8 mouse cellular contexts compared by ENCODE assay signal in the genomic region with DNA sequence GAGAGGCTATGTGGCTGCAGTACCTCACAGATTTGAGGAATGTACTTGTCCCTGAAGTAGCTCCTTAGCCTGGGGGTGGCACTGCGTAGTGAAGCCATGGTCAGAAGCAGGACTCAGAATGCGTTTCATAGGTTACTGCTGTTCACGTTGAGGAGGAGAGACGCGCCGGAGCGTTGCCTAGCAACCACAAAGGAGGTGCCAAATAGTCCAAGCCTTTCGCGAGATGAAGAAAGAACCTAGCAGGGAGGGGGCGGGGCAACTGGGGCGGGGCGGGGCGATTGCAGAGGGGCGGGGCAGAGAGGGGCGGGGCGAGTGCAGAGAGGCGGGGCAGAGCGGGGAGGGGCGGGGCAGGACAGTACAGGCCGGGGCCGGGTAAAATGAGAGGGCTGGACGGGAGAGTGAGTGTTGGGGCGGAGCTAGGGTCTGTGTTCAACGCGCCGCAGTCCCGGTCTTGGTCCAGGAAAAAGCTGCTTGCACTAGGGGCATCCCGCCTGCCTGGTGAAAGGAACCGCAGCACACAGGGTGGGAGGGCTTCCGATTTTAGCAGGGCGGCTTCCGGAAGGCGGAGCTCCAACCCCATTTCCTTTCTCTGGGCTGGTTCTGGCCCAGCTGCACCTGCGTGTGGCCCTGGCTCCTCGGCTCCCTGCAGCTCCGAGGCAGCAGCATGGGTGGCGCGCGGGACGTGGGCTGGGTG. TPM values are rescaled to one million over a fixed set of nuclear protein-coding genes. Genes with fewer than 3 reads are reported as not detected.
DNase-seq lines count a peak whose midpoint lies in the region; ATAC-seq and TF ChIP-seq lines count a peak whose summit lies in the region.

Gene Fbxl13, minus strand, starts transcription at position 196 of the 694 bp plus-strand sequence.
Gene Armc10, plus strand, starts transcription at position 375 of the 694 bp plus-strand sequence.

- H3K27me3 ChIP-seq in C2C12 (ENCODE audit: control insufficient read depth, insufficient read depth, insufficient read length) = no peaks in the 10 kb centered on the region
- H3K27me3 ChIP-seq in erythroblast, embryonic 14.5 days (ENCODE audit: control insufficient read depth) = peaks cover 30% of the 10 kb centered on the region
- no peaks in the 10 kb centered on the region for H3K27me3 ChIP-seq in heart, embryonic 12.5 days (replicated peaks)
- no peaks in the 10 kb centered on the region for H3K27me3 ChIP-seq in kidney, postnatal 0 days (ENCODE audit: insufficient read depth, low read length)
- peaks cover 2% of the 10 kb centered on the region; the same call in 1 of the 2 replicates for H3K27me3 ChIP-seq in liver, embryonic 11.5 days (replicated peaks; ENCODE audit: control insufficient read depth, insufficient read depth, low read length)
- H3K27me3 ChIP-seq in stomach, embryonic 14.5 days (ENCODE audit: control insufficient read depth, insufficient read depth, low read length) = no peaks in the 10 kb centered on the region

- peaks cover 9% of the 10 kb centered on the region for H3K79me3 ChIP-seq in C2C12 (ENCODE audit: low read depth)

- peaks cover 15% of the 10 kb centered on the region for H3K79me2 ChIP-seq in C2C12 (ENCODE audit: control insufficient read depth, insufficient read depth)

- peak within 1 kb of the TSS; percentile 64 for H3K4me3 ChIP-seq in C2C12 (ENCODE audit: insufficient read depth, poor library complexity, severe bottlenecking)
- peak within 1 kb of the TSS; percentile 80 for H3K4me3 ChIP-seq in erythroblast, embryonic 14.5 days (replicated peaks)
- H3K4me3 ChIP-seq in heart, embryonic 12.5 days = peak within 1 kb of the TSS; percentile 74
- H3K4me3 ChIP-seq in kidney, postnatal 0 days (replicated peaks; ENCODE audit: low read depth, low read length) = peak within 1 kb of the TSS; percentile 68
- H3K4me3 ChIP-seq in liver, embryonic 11.5 days (ENCODE audit: low read depth, low read length) = peak within 1 kb of the TSS; percentile 86
- H3K4me3 ChIP-seq in stomach, embryonic 14.5 days (ENCODE audit: low read depth, low read length) = peak within 1 kb of the TSS; percentile 80

- TF ChIP-seq POLR2A in brain, embryonic 14.5 days (IDR thresholded peaks at IDR 0.05; ENCODE audit: borderline replicate concordance, extremely low read depth, insufficient read depth, insufficient read length, poor library complexity, severe bottlenecking) = peak; percentile 77

- H3ac ChIP-seq in C2C12 (ENCODE audit: control insufficient read depth, insufficient read length, low read depth) = peak within 1 kb of the TSS; percentile 95

- H3K27ac ChIP-seq in heart, embryonic 12.5 days (ENCODE audit: poor library complexity, severe bottlenecking) = peak within 1 kb of the TSS; percentile 58
- H3K27ac ChIP-seq in kidney, postnatal 0 days = peak within 1 kb of the TSS; percentile 82
- peak within 1 kb of the TSS; percentile 81 for H3K27ac ChIP-seq in liver, embryonic 11.5 days (ENCODE audit: low read depth, low read length)
- peak within 1 kb of the TSS; percentile 84 for H3K27ac ChIP-seq in stomach, embryonic 14.5 days (ENCODE audit: low read length)

- H3K4me2 ChIP-seq in heart, embryonic 12.5 days = peak within 1 kb of the TSS; percentile 92
- H3K4me2 ChIP-seq in kidney, postnatal 0 days (ENCODE audit: low read length) = peak within 1 kb of the TSS; percentile 71
- H3K4me2 ChIP-seq in liver, embryonic 11.5 days = peak within 1 kb of the TSS; percentile 93
- H3K4me2 ChIP-seq in stomach, embryonic 14.5 days (replicated peaks; ENCODE audit: low read depth, low read length) = peak within 1 kb of the TSS; percentile 80

- no peaks in the 10 kb centered on the region for H3K9me3 ChIP-seq in erythroblast, embryonic 14.5 days (ENCODE audit: control insufficient read depth, low read length)
- H3K9me3 ChIP-seq in heart, embryonic 12.5 days (replicated peaks) = no peaks in the 10 kb centered on the region
- H3K9me3 ChIP-seq in kidney, postnatal 0 days (replicated peaks; ENCODE audit: low read length) = no peaks in the 10 kb centered on the region
- no peaks in the 10 kb centered on the region for H3K9me3 ChIP-seq in liver, embryonic 11.5 days (ENCODE audit: control insufficient read depth, low read length)
- no peaks in the 10 kb centered on the region for H3K9me3 ChIP-seq in stomach, embryonic 14.5 days (ENCODE audit: control insufficient read depth, low read depth, low read length)

- 0% methylated on average over 36 of the region's 40 CpGs for whole genome bisulfite sequencing in heart, embryonic 12.5 days
- 2% methylated on average over 36 of the region's 40 CpGs for WGBS in kidney, postnatal 0 days
- WGBS in liver, embryonic 11.5 days = 0% methylated on average over 40 of the region's 40 CpGs
- under 1% methylated on average over 38 of the region's 40 CpGs for WGBS in stomach, embryonic 14.5 days

- peak within 1 kb of the TSS; percentile 87 for H3K9ac ChIP-seq in heart, embryonic 12.5 days
- H3K9ac ChIP-seq in kidney, postnatal 0 days (ENCODE audit: low read depth, low read length) = peak within 1 kb of the TSS; percentile 75
- peak within 1 kb of the TSS; percentile 86 for H3K9ac ChIP-seq in liver, embryonic 11.5 days (ENCODE audit: low read depth, low read length)
- peak within 1 kb of the TSS; percentile 68 for H3K9ac ChIP-seq in stomach, embryonic 14.5 days (replicated peaks; ENCODE audit: low read depth, low read length)

- peak; percentile 97 for DNase-seq in brain, embryonic 14.5 days (ENCODE audit: low read depth)
- DNase-seq in kidney, postnatal 0 days (ENCODE audit: low spot score) = peak; percentile 98
- peak; percentile 83 for DNase-seq in liver, embryonic 11.5 days (ENCODE audit: low spot score)
- DNase-seq in naive thymus-derived CD4-positive, alpha-beta T cell, adult 2 months (ENCODE audit: low read depth) = peak; percentile 95

- no peak for TF ChIP-seq CTCF in C2C12 (IDR thresholded peaks at IDR 0.05; ENCODE audit: control insufficient read depth, insufficient read depth, insufficient read length)
- TF ChIP-seq CTCF in brain, embryonic 14.5 days (IDR thresholded peaks at IDR 0.05; ENCODE audit: borderline replicate concordance, extremely low read depth, insufficient read depth, insufficient read length) = peak; percentile 8; the same call in 1 of the 2 replicates
- peak; percentile 40 for TF ChIP-seq CTCF in kidney, postnatal 0 days (IDR thresholded peaks at IDR 0.05; ENCODE audit: low read depth)

- peaks cover 19% of the 10 kb centered on the region for H3K4me1 ChIP-seq in erythroblast, embryonic 14.5 days (ENCODE audit: control insufficient read depth)
- H3K4me1 ChIP-seq in heart, embryonic 12.5 days (replicated peaks) = peaks cover 13% of the 10 kb centered on the region
- H3K4me1 ChIP-seq in kidney, postnatal 0 days (replicated peaks; ENCODE audit: insufficient read depth, low read length) = peaks cover 7% of the 10 kb centered on the region; the same call in 1 of the 2 replicates
- H3K4me1 ChIP-seq in liver, embryonic 11.5 days (replicated peaks; ENCODE audit: control insufficient read depth, insufficient read depth, low read length) = peaks cover 10% of the 10 kb centered on the region
- H3K4me1 ChIP-seq in stomach, embryonic 14.5 days (ENCODE audit: control insufficient read depth, insufficient read depth, low read length) = 0 out of 2 replicates have a peak, but pooled peaks cover 4% of the 10 kb centered on the region

- peak; percentile 97 for ATAC-seq in heart, embryonic 12.5 days (ENCODE audit: insufficient number of reproducible peaks, low FRiP score)
- peak; percentile 98 for ATAC-seq in kidney, postnatal 0 days (replicated peaks; ENCODE audit: low FRiP score, low read depth)
- peak; percentile 97 for ATAC-seq in liver, embryonic 11.5 days (replicated peaks; ENCODE audit: low FRiP score)
- peak; percentile 97 for ATAC-seq in stomach, embryonic 14.5 days (ENCODE audit: insufficient number of reproducible peaks, insufficient read depth, low FRiP score, low read depth)

- peaks cover 24% of the 10 kb centered on the region for H3K36me3 ChIP-seq in C2C12 (ENCODE audit: control insufficient read depth, insufficient read depth)
- H3K36me3 ChIP-seq in erythroblast, embryonic 14.5 days (ENCODE audit: control insufficient read depth) = peaks cover 19% of the 10 kb centered on the region
- peaks cover 25% of the 10 kb centered on the region for H3K36me3 ChIP-seq in heart, embryonic 12.5 days
- H3K36me3 ChIP-seq in kidney, postnatal 0 days (ENCODE audit: insufficient read depth, low read length) = peaks cover 17% of the 10 kb centered on the region
- H3K36me3 ChIP-seq in liver, embryonic 11.5 days (ENCODE audit: control insufficient read depth, insufficient read depth, low read length) = peaks cover 12% of the 10 kb centered on the region
- H3K36me3 ChIP-seq in stomach, embryonic 14.5 days (ENCODE audit: control insufficient read depth, insufficient read depth, low read length) = peaks cover 19% of the 10 kb centered on the region

TF ChIP-seq in C2C12, 6 proteins besides CTCF, POLR2A, EP300 and RAD21:
- no peak for TF ChIP-seq FOSL1 (IDR thresholded peaks at IDR 0.05; ENCODE audit: insufficient read depth, low read length, poor library complexity, severe bottlenecking)
- TF ChIP-seq CEBPB (IDR thresholded peaks at IDR 0.05; ENCODE audit: low read depth) = no peak
- TF ChIP-seq MYOG (IDR thresholded peaks at IDR 0.05; ENCODE audit: control insufficient read depth, extremely low read depth, insufficient read length) = no peak
- no peak for TF ChIP-seq MAX (IDR thresholded peaks at IDR 0.05)
- TF ChIP-seq MYOD1 (IDR thresholded peaks at IDR 0.05; ENCODE audit: control insufficient read depth, insufficient read length, low read depth) = no peak
- TF ChIP-seq USF1 (IDR thresholded peaks at IDR 0.05; ENCODE audit: low read depth) = no peak

RNA-seq across cellular contexts. Expression of gene Fbxl13, which starts in this region (rescaled TPM):
- 0.07 TPM for polyA plus RNA-seq in C2C12 (2012; fragmentation: generic; extraction: Trizol)
- 0.42 and 0.54 TPM in 2 replicates for polyA plus RNA-seq in brain, embryonic 14.5 days (2012; rRNA removed)
- not detected in 2 replicates for polyA plus RNA-seq in erythroblast, embryonic 14.5 days (2012)
- 0.10 and 0.19 TPM in 2 replicates for polyA plus RNA-seq in heart, embryonic 12.5 days (2016; fragmentation: Nextera tagmentation; extraction: Ambion mirVana)
- polyA plus RNA-seq in kidney, postnatal 0 days (2015; fragmentation: Nextera tagmentation; extraction: Ambion mirVana) = 0.32 and 0.46 TPM in 2 replicates
- polyA plus RNA-seq in liver, embryonic 11.5 days (2014; fragmentation: Nextera tagmentation; extraction: Ambion mirVana) = 0.23 and 0.32 TPM in 2 replicates
- 0.29 TPM in 2 replicates for polyA plus RNA-seq in stomach, embryonic 14.5 days (2014; fragmentation: Nextera tagmentation; extraction: Ambion mirVana)

RNA-seq across cellular contexts. Expression of gene Armc10, which starts in this region (rescaled TPM):
- 13.3 TPM for polyA plus RNA-seq in C2C12 (2012; fragmentation: generic; extraction: Trizol)
- 91.6 and 112 TPM in 2 replicates for polyA plus RNA-seq in brain, embryonic 14.5 days (2012; rRNA removed)
- polyA plus RNA-seq in erythroblast, embryonic 14.5 days (2012) = 0.21 and 0.24 TPM in 2 replicates
- 21.7 and 22.9 TPM in 2 replicates for polyA plus RNA-seq in heart, embryonic 12.5 days (2016; fragmentation: Nextera tagmentation; extraction: Ambion mirVana)
- polyA plus RNA-seq in kidney, postnatal 0 days (2015; fragmentation: Nextera tagmentation; extraction: Ambion mirVana) = 43.7 and 44.2 TPM in 2 replicates
- polyA plus RNA-seq in liver, embryonic 11.5 days (2014; fragmentation: Nextera tagmentation; extraction: Ambion mirVana) = 29.7 and 29.8 TPM in 2 replicates
- 57.5 and 59.2 TPM in 2 replicates for polyA plus RNA-seq in stomach, embryonic 14.5 days (2014; fragmentation: Nextera tagmentation; extraction: Ambion mirVana)

Comparison
In these comparisons a context has a peak if more than half of its experiments do, and no peak if none do; other contexts are left out.
1. Peak in every context shown above with its lines: DNase-seq, ATAC-seq, H3K4me3 ChIP-seq and H3K27ac ChIP-seq.
2. RNA of gene Armc10 (polyA plus RNA-seq): 91.6 to 112 TPM in brain, embryonic 14.5 days, 57.5 to 59.2 TPM in stomach, embryonic 14.5 days, 43.7 to 44.2 TPM in kidney, postnatal 0 days, 29.7 to 29.8 TPM in liver, embryonic 11.5 days, 21.7 to 22.9 TPM in heart, embryonic 12.5 days and 13.3 TPM in C2C12 (single experiment); 0.21 to 0.24 TPM in erythroblast, embryonic 14.5 days; every median in the first group is over 10 times any median in the second.